Mouse (Mus musculus) induced T-regulatory cell, adult 2 months (primary cell): Measurements from ENCODE around the gene Lefty2.
"Not testable (repeated sequence)": the region's sequence is repeated elsewhere in the genome, so short reads cannot be mapped to it uniquely, and the experiment has no call there.

Source experiments
- DNase-seq: peaks from one replicate; pipeline ENCODE4 v3.0.0-alpha.2; 2012; ENCODE audit warnings: low read depth

Lefty2 gene

DNA sequence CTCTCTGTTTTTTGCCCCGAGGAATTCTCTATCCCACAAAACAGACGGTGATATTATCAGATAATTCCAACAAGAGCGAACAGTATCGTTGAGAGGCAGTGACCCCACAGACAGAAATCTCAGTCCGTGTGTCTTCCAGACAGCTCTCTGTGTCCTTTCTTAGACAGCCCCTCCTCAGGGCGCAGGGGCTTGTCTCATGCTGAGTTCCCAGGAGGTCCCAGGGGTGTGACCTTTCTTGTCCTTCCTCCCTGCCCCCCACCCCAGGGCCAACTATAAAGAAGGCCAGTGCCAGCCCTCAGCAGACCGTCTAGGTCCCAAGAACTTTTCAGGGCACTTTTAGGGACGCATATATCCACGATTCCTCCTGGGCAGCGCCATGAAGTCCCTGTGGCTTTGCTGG is at the start of gene Lefty2:
Lefty2 (plus strand) TSS at position 301 of the 400 bp plus-strand sequence.
- DNase-seq: no peak

DNA sequence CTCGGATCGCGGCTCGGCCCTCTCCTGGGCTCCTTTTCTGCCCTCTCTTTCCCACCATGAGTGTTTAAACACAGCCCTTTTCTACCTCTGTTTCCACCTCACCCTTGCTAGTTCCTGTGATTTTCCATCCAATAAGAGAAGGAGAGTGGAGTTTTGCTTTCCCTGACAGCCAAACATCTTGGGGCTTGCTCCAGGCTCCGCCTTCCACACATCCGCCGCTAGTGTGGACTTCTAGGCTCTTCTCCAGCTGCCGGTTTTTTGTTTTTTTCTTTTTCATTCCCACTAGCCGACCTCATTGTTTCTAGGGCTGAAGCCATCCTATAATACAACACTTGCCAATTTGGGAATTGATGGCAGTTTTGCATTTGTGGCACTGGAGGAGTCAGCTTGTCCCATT is 44.8 kb upstream of the Lefty2 start:
- peak; percentile 86 for DNase-seq

DNA sequence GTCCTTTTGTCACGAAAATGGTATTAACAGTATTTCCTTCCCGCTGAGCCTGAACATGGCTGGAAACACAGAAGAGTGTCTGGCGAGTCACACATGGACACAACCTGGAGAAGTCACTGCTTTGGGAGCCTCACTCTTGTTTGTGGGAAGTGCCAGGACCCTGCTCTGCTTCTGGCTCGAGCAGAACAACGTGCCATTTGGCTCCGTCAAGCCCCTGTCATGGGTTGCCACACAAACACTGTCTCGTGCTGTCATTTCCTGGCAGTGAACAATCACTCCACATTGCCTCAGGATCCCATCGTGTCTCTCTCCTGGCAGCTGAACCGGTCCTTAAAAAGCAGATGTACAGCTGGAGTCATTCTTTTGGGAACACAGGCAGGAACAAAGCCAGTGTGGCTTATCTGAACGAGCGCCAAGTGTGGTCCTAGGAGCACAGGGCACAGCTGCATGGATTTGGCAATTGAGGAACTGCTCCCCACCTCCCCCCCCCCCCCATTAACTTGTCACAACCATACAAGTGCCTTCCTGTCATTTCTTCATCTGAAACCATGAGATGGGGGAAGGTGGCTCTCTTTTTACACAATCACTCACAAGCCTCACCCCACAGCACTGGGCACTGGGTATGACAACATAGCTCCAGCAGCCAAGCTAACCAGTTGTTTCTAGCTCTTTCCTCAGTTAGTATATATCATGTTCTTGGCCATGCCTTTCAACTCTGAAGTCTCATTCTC is 44.2 kb upstream of the Lefty2 start:
- DNase-seq: peak; percentile 77

DNA sequence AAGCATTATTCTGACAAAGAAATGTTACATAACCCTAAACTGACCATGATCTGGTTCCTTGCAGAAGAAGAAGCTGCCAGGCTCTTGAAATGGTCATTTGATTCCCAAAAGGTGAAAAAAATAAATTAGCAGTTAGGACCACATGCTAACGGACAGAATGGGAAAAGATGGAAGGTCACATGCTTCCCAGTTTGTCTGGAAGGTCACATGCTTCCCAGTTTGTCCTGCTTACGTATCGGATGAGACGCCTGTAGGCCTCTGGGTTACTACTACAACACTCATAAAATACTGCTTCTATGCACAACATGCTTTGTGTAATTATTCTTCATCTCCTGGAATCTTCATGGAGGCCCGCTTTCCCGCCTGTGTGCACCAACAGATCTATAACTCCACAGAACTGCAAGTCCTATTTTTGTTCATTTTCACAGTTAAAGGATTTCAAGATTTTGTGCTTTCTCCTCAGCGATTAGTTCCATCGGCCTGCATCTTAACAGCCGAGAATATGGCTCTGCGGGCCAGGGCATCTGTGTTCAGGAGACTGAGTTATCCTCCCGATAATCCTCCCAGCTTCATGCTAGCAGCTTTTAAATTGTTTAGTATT is 43.1 kb upstream of the Lefty2 start:
- DNase-seq: no peak

DNA sequence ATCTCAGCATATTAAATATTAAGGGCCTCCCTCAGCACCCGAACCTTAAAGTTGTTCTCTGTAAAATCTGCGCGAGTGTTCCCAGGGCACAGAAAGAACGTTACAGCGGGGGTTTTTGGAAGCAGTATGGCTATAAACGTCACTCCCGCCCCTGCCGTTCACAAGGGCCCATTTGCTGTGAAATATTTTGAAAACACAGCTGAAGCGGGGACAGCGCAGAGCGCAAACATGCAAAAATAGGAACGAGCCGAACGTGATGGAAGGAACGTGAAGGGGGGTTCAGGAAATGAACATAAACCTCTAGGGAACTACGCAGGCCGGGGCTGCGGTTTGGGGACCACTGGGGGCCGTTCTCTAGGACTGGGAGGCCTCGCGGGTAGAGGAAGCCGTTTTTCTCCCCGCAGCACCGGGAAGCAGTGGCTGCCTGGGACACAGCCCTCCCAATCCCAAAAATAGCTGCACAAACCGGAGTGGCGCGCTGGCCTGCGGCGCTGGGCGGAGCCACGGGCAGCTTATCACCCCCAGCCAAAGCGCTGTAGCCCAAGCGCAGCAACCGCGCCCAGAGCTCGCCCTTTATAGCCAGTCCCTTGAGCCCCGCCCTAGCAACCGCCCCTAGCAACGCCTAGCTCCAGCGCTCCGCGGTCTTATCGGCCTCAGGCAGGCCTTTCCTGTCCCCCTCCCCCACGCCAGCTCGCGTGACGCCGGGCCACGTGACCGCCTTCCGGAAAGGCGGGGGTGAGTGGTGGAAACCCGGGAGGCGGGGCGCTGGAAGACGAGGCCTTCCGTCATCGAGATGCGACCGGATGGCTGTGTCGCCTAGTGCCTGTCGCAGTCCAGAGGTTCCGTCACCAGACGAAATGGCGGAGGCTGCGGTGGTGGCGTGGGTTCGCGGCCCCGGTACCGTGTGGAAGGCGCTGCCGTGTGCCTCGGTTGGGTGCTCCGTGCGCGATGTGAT is 42.3 kb upstream of the Lefty2 start, which contains the start of gene Sde2:
Sde2 (plus strand) TSS at position 812 of the 955 bp plus-strand sequence.
- peak; percentile 100 for DNase-seq

DNA sequence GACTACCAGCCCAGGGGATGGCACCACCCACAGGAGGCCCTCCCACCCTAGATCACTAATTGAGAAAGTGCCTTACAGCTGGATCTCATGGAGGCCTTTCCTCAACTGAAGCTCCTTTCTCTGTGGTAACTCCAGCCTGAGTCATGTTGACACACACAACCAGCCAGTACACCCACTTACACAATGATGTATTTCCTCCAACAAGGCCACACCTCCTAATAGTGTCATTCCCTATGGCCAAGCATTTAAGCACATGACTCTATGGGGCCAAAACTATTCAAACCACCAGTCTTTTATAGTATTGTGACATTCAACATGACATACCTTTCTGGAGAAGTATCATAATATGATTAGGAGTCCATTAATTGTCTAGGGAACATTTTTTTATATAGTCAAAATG is 34.1 kb upstream of the Lefty2 start:
- no peak for DNase-seq

DNA sequence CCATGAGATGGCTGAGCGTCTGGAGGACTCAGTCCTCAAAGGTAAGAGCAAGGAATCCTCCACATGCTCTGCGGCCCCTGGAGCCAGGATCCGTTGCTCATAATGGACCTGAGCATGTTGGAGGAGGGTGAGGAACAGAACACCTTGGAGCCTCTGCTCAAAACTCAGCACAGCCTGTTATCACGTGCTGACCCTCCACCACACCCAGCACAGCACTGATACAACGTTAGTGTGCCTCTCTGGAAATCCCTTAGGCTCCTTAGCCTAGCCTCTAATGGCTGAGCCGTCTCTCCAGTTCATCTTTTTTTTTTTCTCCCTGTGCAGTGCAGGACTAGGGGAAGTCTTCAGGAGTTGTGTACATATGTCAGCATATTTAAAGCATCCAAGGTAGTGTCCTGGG is 32.9 kb upstream of the Lefty2 start:
- no peak for DNase-seq

DNA sequence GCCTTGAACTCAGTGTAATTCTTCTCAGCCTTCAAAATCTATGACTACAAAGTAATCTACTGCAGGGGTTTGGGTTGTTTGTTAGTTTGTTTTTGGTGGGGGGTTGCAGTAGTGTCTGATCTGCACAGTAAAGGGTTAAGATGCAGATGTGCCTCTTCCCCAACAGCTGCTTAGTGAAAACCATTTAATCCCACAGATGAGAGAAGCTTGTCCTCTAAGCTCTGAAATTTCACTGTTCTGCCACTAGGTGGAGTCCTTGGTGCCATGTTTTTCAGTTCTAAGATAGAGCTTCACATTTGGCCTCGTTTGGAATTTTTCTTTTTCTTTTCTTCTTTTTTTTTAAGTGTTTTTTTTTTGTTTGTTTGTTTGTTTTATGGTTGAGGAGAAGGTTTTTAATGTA is 29.3 kb upstream of the Lefty2 start:
- DNase-seq: peak; percentile 77

DNA sequence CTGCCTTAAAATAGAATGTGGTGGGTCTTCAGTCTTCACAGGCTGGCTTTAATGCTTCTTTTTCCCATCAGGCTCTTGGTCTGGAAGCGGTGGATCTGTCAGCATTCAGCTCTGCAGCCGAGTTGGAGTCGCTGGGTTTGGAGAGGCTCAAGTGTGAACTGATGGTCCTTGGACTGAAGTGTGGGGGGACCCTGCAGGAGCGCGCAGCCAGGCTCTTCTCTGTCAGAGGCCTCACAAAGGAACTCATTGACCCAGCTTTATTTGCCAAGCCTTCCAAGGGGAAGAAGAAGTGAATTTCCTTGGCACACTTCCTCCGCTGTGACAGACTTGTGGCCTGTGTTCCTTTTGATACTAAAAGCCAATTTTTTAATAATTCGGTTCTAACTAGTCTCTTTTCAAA is 26.9 kb upstream of the Lefty2 start:
- DNase-seq: no peak

DNA sequence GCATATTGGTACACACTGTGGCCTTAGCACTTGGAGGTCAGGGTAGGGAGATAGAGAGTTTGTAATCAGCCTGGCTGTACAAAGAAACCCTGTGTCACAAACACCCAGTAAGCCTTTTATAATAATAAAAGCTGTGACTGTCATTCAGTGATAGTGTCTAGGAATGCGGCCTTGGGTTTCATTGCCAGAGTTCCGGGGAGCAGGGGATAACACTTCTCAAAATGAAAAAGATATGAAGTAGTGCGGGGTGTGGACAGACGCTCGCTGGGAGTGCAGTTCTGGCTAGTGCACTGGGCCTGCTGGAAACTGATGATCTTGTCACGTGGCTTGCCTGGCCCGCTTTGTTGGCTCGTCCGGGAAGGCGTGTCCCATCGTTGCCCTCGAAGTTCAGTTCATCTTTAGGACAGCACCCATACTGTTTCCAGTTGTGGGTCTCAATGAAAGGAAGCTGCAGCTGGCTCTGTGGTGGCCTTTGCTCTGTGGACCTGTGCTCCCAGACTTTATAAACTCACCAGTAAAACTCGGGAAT is 22.7 kb upstream of the Lefty2 start:
- no peak for DNase-seq

DNA sequence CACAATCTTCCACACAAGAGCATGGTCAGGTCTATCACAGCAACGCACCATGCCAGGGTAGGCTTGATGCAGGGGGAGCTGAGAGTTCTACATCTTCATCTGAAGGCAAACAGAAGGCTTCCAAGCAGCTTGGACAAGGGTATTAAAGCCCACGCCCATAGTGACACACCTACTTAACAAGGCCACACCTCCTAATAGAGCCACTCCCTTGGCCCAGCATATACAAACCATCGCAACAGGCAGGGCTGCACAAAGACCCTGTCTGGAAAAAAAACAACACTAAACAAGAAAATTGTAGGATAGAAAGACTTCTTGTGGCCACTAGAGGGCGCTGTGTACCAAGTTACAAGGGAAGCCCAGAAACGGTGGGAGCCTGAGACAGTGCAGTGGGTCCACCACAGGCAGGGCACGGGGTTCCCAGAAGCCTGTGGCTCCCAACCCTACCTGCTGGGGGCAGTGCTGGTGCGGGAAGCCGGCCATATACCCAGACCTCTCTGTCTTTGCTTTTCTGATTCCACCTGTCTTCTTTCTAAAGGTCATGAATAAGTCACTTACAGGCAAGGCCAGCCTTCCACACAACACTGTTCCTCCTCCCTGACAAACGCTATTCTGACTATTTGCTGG is 18.9 kb upstream of the Lefty2 start:
- peak; percentile 90 for DNase-seq

DNA sequence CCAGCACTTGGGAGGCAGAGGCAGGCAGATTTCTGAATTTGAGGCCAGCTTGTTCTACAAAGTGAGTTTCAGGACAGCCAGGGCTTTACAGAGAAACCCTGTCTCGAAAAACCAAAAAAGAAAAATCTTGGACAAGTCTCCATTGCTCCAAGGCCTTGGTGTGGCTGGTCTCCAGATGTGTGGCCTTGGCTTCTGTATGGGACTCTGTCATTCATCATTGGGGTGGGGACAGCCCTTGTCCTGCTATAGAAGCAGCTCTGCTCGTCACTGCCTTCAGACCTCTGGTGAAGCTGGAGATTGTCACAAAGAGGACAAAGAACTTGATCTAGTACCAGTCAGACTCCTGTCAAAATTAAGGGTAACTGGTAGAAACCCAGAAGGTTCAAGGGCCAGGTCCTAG is 18.3 kb upstream of the Lefty2 start:
- no peak for DNase-seq

DNA sequence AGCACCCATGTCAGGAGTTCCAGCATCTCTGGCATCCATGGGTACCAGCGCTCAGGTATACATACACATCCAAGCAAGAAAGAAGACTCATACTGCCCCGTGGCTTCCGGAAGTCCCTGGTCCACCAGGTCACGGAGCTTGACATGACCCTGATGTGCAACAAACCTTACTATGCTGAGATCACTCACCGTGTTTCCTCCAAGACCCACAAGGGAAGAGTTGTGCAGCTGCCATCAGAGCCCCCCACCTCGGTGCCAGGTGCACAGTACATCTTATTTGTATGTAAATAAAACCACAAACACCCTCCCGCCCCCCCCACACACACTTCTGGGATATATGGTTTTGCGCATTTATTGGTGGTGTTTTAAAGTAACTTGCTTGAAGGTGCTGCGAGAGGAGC is 17.8 kb upstream of the Lefty2 start:
- DNase-seq: no peak

DNA sequence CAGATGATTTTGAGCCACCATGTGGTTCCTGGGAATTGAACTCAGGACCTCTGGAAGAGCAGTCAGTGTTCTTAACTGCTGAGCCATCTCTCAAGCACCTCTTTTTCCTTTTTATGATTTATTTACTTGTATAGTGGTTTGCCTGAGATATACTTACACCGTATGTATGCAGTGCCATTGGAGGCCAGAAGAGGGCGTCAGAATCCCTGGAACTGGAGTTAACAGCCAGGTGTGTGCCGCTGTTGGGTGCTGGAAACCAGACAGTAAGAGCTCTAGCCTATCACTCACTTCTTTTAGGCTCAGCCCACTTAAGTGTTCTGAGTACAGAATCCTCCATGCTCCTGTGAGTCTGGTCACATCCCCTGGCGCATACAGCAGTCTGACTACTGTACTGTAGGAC is 15.4 kb upstream of the Lefty2 start:
- no peak for DNase-seq

DNA sequence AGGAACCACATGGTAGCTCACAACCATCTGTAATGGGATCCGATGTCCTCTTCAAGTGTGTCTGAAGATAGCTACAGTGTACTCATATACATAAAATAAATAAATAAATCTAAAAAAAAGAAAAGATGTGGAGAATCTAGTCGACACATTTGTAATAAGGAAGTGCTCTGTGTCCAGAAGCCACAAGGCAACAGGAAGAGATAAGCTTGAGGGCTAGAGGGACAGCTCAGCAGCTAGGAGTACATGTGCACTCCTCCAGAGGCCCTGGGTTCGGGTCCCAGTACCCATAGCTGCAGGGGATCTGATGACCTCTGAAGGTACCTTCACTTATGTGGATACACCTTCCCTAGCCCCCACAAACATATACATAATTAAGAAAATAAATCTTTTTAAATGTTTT is 11.1 kb upstream of the Lefty2 start:
- DNase-seq: no peak

DNA sequence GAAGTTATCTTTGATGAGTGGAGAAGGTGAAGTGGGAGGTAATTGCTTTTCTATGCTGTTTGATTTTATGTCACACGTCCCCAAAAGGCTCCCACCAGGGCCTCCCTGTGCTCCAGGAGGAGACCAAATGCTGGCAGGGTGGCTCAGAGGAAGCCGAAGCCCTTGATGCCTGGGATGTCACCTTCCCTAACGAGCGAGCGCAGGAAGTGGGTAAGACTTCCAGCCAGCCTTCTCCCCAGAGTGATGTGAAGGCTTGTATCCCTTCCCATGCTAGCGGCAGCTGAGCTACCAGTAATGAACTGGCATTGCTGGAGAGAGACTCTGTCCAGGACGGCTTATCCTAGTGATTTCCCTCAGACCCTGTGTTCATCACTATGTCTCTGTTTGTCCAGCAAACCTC is 9.2 kb upstream of the Lefty2 start:
- DNase-seq: no peak

DNA sequence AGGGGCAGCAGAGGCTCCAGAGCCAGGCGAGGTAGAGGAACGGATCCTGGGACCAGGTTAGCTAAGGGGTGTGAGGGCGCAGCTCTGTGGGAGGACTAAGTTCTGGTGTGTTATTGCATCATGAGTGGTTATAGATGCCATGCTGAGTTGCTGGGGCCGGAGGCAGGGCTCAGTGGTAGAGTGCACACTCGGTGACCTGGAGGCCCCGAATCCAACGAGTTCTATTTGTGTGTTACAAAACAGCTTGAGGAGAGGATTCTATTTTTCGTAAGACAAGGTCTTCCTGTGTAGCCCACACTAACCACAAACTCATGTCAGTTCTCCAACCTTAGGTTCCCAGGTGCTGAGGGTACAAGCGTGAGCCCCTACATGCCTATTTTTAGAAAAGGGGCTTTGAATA is 8.4 kb upstream of the Lefty2 start:
- DNase-seq: peak; percentile 21

DNA sequence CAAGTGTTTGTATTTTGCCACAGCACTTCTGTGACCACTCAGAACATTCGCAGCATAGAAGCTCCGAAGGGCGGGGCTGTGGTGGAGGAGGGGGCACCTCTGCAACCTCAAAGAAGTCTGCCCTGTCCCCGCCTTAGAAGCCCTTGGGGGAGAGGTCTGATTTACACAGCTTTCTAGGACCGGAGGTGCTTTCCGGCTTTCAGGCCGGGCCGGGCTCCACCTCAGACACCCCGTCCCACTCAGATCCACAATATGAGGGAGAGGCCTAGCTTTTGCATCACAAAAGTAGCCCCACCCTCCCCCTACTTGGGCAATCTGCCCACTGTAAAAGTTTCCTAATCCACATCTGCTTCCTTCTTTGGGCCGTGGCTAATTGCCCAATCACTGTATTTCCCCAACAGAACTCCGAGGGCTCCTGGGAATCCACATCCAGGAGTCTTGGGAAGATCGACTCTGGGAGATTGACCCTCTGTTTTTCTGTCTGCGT is 4.3 kb upstream of the Lefty2 start:
- DNase-seq: peak; percentile 27

DNA sequence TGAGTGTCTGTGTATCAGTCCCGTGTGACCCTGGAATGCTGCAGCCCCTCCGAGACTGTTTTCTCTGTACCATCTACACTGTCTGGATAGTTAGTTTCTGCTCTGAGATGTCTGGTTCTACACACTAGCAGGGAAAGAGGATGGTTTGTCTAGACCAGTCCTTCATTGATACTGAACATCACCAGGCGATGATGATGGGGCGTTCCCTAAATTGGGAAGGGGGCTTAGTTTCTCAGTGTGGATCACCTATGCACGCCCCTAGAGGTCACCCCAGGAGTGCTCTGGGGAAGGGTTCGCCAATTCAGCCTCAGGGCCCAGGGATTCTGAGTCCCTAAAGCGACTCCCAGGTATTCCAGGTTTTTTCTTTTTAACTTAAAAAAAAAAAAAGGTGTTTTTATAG is 3.7 kb upstream of the Lefty2 start:
- no peak for DNase-seq

DNA sequence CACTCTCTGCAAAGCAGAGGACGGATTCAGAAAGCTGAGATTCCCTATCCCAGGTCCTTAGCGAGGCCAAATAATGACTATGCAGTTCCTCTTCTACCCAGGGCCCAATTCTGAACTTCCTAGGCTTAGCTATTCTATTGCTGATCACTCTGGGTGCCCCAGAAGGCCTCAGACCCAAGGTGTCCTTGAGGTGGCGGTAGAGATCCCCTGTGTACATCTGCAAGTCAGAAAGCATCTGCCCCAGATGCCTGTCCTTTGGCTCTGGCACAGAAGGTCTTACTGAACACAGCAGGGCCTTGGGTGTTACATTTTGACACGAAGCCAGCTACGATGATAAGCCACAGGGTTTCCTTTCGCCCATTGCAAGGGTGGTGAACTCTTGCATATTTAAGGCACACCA is 3.1 kb upstream of the Lefty2 start:
- peak; percentile 51 for DNase-seq

DNA sequence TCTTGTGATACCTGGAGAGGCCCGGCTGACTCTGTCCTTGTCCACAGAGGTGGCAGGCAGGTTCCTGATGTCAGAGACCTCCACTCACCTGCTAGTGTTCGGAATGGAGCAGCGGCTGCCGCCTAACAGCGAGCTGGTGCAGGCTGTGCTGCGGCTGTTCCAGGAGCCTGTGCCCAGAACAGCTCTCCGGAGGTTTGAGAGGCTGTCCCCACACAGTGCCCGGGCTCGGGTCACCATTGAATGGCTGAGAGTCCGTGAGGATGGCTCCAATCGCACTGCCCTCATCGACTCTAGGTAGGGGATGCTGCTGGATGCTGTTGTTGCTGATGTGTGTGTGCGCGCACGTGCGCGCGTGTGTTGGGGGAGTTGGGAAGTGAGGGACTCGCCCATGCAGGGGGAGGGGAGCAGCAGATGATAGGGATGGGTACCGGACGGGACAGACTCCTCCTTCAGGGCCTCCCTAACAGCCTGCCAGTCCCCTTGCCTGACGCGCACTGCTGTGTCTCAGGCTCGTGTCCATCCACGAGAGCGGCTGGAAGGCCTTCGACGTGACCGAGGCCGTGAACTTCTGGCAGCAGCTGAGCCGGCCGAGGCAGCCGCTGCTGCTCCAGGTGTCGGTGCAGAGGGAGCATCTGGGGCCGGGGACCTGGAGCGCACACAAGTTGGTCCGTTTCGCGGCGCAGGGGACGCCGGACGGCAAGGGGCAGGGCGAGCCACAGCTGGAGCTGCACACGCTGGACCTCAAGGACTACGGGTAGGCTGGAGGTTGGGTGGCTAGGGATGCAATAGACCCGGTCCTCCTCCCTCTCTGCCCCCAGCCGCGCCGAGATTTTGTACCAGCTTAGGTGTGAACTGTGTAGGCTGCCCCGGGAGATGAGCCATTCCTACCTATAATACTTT is 1.4 kb downstream of the Lefty2 start:
- DNase-seq: not testable (repeated sequence)
